Mouse (Mus musculus) liver (tissue): ENCODE measurements at regions not wholly inside any gene's neighbourhood (a gene's known extent, or its start where the extent isn't known, plus 50 kb on each side); places are given as distances from the start of the nearest gene placed in this dataset.

ENCODE experiments used
- DNase-seq: peaks from one replicate; pipeline ENCODE4 v3.0.0-alpha.2; 2020; ENCODE audit warnings: mixed read lengths

- no peak for DNase-seq
These were observed 124.4 kb upstream of the Sox9 start for GRCm38 (mm10) chr11:112657410-112658159.

GRCm38 (mm10) chr11:112659911-112660310, 122.1 kb upstream of the Sox9 start:
- no peak for DNase-seq

GRCm38 (mm10) chr11:112661426-112661825, 120.6 kb upstream of the Sox9 start:
- DNase-seq, result no peak

- no peak for DNase-seq
These were observed 114.7 kb upstream of the Sox9 start for GRCm38 (mm10) chr11:112667311-112667710.

GRCm38 (mm10) chr11:112672086-112672485, 109.9 kb upstream of the Sox9 start:
- no peak for DNase-seq

GRCm38 (mm10) chr11:112690047-112690446, 92.0 kb upstream of the Sox9 start:
- DNase-seq, result no peak

- no peak for DNase-seq
These were observed 75.9 kb upstream of the Sox9 start for GRCm38 (mm10) chr11:112706091-112706490.

- no peak for DNase-seq
These were observed 73.8 kb upstream of the Sox9 start for GRCm38 (mm10) chr11:112708119-112708730.

GRCm38 (mm10) chr11:112711656-112712055, 70.4 kb upstream of the Sox9 start:
- DNase-seq, result no peak

GRCm38 (mm10) chr11:112718547-112718946, 63.5 kb upstream of the Sox9 start:
- no peak for DNase-seq

GRCm38 (mm10) chr11:112720652-112721051, 61.4 kb upstream of the Sox9 start:
- DNase-seq, result no peak

GRCm38 (mm10) chr11:112722936-112723335, 59.1 kb upstream of the Sox9 start:
- DNase-seq, result no peak

GRCm38 (mm10) chr11:112728154-112728952, 53.7 kb upstream of the Sox9 start:
- no peak for DNase-seq
